Comparison of ENCODE assay signal across 21 mouse cellular contexts in genomic region chr17:25668481-25669055, GRCm38 (mm10). TPM values are rescaled to one million over a fixed set of nuclear protein-coding genes. Genes with fewer than 3 reads are reported as not detected.
DNase-seq lines count a peak whose midpoint lies in the region; ATAC-seq lines count a peak whose summit lies in the region.
"Had no signal": no experiment of that assay in that cellular context is flagged by ENCODE, and none has a peak within 500 bp of the region (broad histone marks: within the 10 kb centered on the region; RNA-seq: fewer than 3 reads in every experiment).

No protein-coding gene starts in this region.

- no peaks in the 10 kb centered on the region for H3K36me3 ChIP-seq in hindbrain, embryonic 10.5 days
- no peaks in the 10 kb centered on the region for H3K36me3 ChIP-seq in hindbrain, embryonic 14.5 days (replicated peaks; ENCODE audit: control insufficient read depth, insufficient read depth)
- H3K36me3 ChIP-seq in hindbrain, embryonic 12.5 days: no peaks in the 10 kb centered on the region
- H3K36me3 ChIP-seq: embryonic facial prominence, embryonic 15.5 days; limb, embryonic 13.5 days had no signal

- H3K9me3 ChIP-seq in hindbrain, embryonic 10.5 days: no peaks in the 10 kb centered on the region
- H3K9me3 ChIP-seq in hindbrain, embryonic 14.5 days (ENCODE audit: control insufficient read depth, low read length): no peaks in the 10 kb centered on the region
- no peaks in the 10 kb centered on the region for H3K9me3 ChIP-seq in hindbrain, embryonic 12.5 days (replicated peaks)
- H3K9me3 ChIP-seq: embryonic facial prominence, embryonic 15.5 days; limb, embryonic 13.5 days had no signal

- peak; percentile 19 for DNase-seq in hindbrain, embryonic 10.5 days (ENCODE audit: low spot score)
- DNase-seq in hindbrain, embryonic 14.5 days (ENCODE audit: low spot score): no peak
- peak; percentile 28 for DNase-seq in retina, postnatal 1 day
- no peak for DNase-seq in retina, embryonic 14.5 days (ENCODE audit: low spot score)
- no peak for DNase-seq in urinary bladder, postnatal 36 days (ENCODE audit: low spot score in 2 of 2)
- DNase-seq in gastrocnemius, postnatal 25 days: no peak
- DNase-seq: adrenal gland, adult 8-10 months; B cell, adult 2 months; cerebellum, adult 8-10 months; gastrocnemius, adult 2 months; heart, adult 11 months; thymus, postnatal 36 days had no signal

- 68% methylated on average over 7 of the region's 7 CpGs for WGBS in hindbrain, embryonic 10.5 days
- 59% methylated on average over 7 of the region's 7 CpGs for WGBS in hindbrain, embryonic 14.5 days
- WGBS in hindbrain, embryonic 12.5 days: 49% methylated on average over 7 of the region's 7 CpGs

- no peak overlapping the region for H3K4me2 ChIP-seq in hindbrain, embryonic 14.5 days (replicated peaks)
- H3K4me2 ChIP-seq in hindbrain, embryonic 12.5 days (replicated peaks): no peak overlapping the region
- H3K4me2 ChIP-seq: embryonic facial prominence, embryonic 15.5 days; limb, embryonic 13.5 days had no signal

- no peak overlapping the region for H3K4me3 ChIP-seq in hindbrain, embryonic 10.5 days
- H3K4me3 ChIP-seq in hindbrain, embryonic 14.5 days (replicated peaks; ENCODE audit: low read length): no peak overlapping the region
- no peak overlapping the region for H3K4me3 ChIP-seq in hindbrain, embryonic 12.5 days
- H3K4me3 ChIP-seq: embryonic facial prominence, embryonic 15.5 days; gastrocnemius, adult 2 months; limb, embryonic 13.5 days had no signal

- H3K27ac ChIP-seq in hindbrain, embryonic 10.5 days: peak overlapping the region; percentile 68
- no peak overlapping the region for H3K27ac ChIP-seq in hindbrain, embryonic 14.5 days
- 0 out of 2 replicates have a peak overlapping the region, but pooled peaks have one; percentile 30 for H3K27ac ChIP-seq in hindbrain, embryonic 12.5 days
- H3K27ac ChIP-seq: embryonic facial prominence, embryonic 15.5 days; gastrocnemius, adult 2 months; limb, embryonic 13.5 days; liver, embryonic 14.5 days; stomach, postnatal 0 days had no signal

- no peaks in the 10 kb centered on the region; the same call in 1 of the 2 replicates for H3K27me3 ChIP-seq in hindbrain, embryonic 10.5 days (ENCODE audit: insufficient read depth, poor library complexity, severe bottlenecking)
- H3K27me3 ChIP-seq in hindbrain, embryonic 14.5 days (ENCODE audit: control insufficient read depth, insufficient read depth, low read length): no peaks in the 10 kb centered on the region
- no peaks in the 10 kb centered on the region for H3K27me3 ChIP-seq in hindbrain, embryonic 12.5 days
- H3K27me3 ChIP-seq: limb, embryonic 13.5 days had no signal

- H3K4me1 ChIP-seq in hindbrain, embryonic 10.5 days (replicated peaks): peaks cover 47% of the 10 kb centered on the region
- peaks cover 6% of the 10 kb centered on the region; the same call in 1 of the 2 replicates for H3K4me1 ChIP-seq in hindbrain, embryonic 14.5 days (replicated peaks; ENCODE audit: control insufficient read depth, insufficient read depth, low read length)
- H3K4me1 ChIP-seq in hindbrain, embryonic 12.5 days: peaks cover 33% of the 10 kb centered on the region

- H3K9ac ChIP-seq in hindbrain, embryonic 14.5 days: no peak overlapping the region
- no peak overlapping the region for H3K9ac ChIP-seq in hindbrain, embryonic 12.5 days
- H3K9ac ChIP-seq: embryonic facial prominence, embryonic 15.5 days; limb, embryonic 13.5 days; liver, embryonic 14.5 days had no signal

- ATAC-seq in hindbrain, embryonic 14.5 days (ENCODE audit: low FRiP score): no peak
- ATAC-seq in hindbrain, embryonic 12.5 days (ENCODE audit: low FRiP score): peak; percentile 20; the same call in 1 of the 2 replicates
- ATAC-seq: intestine, postnatal 0 days had no signal

RNA-seq across cellular contexts. Expression of gene Gng13, which starts 48.4 kb away (rescaled TPM):
- 2.4 and 4.4 TPM in 2 replicates for polyA plus RNA-seq in hindbrain, embryonic 10.5 days (2016; fragmentation: Nextera tagmentation; extraction: Ambion mirVana)
- 8.1 and 10.0 TPM in 2 replicates for polyA plus RNA-seq in hindbrain, embryonic 14.5 days (2014; fragmentation: Nextera tagmentation; extraction: Ambion mirVana)
- 0.54 and 0.77 TPM in 2 replicates for polyA plus RNA-seq in hindbrain, embryonic 12.5 days (2016; fragmentation: Nextera tagmentation; extraction: Ambion mirVana)
- total RNA-seq in gastrocnemius, postnatal 25 days (2021): not detected
- total RNA-seq: gastrocnemius, adult 2 months; hematopoietic stem cell, adult 5-6 weeks; megakaryocyte progenitor cell, adult 5-6 weeks; monocyte, adult 5-6 weeks had no signal
- polyA plus RNA-seq: liver, embryonic 14.5 days had no signal

RNA-seq across cellular contexts. Expression of gene Chtf18, which starts 58.7 kb away (rescaled TPM):
- 47.2 and 60.4 TPM in 2 replicates for polyA plus RNA-seq in hindbrain, embryonic 10.5 days (2016; fragmentation: Nextera tagmentation; extraction: Ambion mirVana)
- polyA plus RNA-seq in hindbrain, embryonic 14.5 days (2014; fragmentation: Nextera tagmentation; extraction: Ambion mirVana): 3.4 and 3.6 TPM in 2 replicates
- polyA plus RNA-seq in hindbrain, embryonic 12.5 days (2016; fragmentation: Nextera tagmentation; extraction: Ambion mirVana): 21.4 and 26.8 TPM in 2 replicates
- 1 to 10 TPM in 1 of 2 experiments, under 1 TPM in 1; 0.33 to 1.2 TPM for total RNA-seq in gastrocnemius, postnatal 25 days (2021)

RNA-seq across cellular contexts. Expression of gene Rpusd1, which starts 58.9 kb away (rescaled TPM):
- polyA plus RNA-seq in hindbrain, embryonic 10.5 days (2016; fragmentation: Nextera tagmentation; extraction: Ambion mirVana): 22.2 and 24.8 TPM in 2 replicates
- polyA plus RNA-seq in hindbrain, embryonic 14.5 days (2014; fragmentation: Nextera tagmentation; extraction: Ambion mirVana): 21.8 and 22.8 TPM in 2 replicates
- 19.3 and 20.3 TPM in 2 replicates for polyA plus RNA-seq in hindbrain, embryonic 12.5 days (2016; fragmentation: Nextera tagmentation; extraction: Ambion mirVana)
- total RNA-seq in gastrocnemius, postnatal 25 days (2021): 1 to 10 TPM; 2.9 to 3.9 TPM

Comparison
In these comparisons a context has a peak if more than half of its experiments do, and no peak if none do; other contexts are left out.
1. DNase-seq: peak in hindbrain, embryonic 10.5 days (single experiment) and retina, postnatal 1 day (single experiment); none in hindbrain, embryonic 14.5 days (single experiment), retina, embryonic 14.5 days (single experiment), urinary bladder, postnatal 36 days (0 of 2) and gastrocnemius, postnatal 25 days (single experiment).